Mouse (Mus musculus) hindbrain, embryonic 14.5 days (tissue): ENCODE results near the gene Disc1. TPM values are rescaled to one million over a fixed set of nuclear protein-coding genes. Genes with fewer than 3 reads are reported as not detected.

Experiments
- ATAC-seq: fragments of 200-750 bp; cut with Nextera tagmentation; 2 replicates; pipeline ENCODE4 v1.8.0; 2017; ENCODE audit warnings: moderate number of reproducible peaks, mild to moderate bottlenecking, moderate TSS enrichment, moderate library complexity; ENCODE audit not compliant: low FRiP score
- DNase-seq: peaks from one replicate; pipeline ENCODE4 v3.0.0-alpha.2; 2015; ENCODE audit warnings: low spot score
- H3K27ac ChIP-seq: fragments of 300-500 bp; sonication (generic); 2 replicates; pipeline ENCODE4 v1.5.1; 2014; ENCODE audit warnings: mild to moderate bottlenecking, moderate library complexity
- H3K27me3 ChIP-seq: fragments of 300-500 bp; sonication (generic); 2 replicates; pipeline ENCODE4 v1.6.1; 2014; ENCODE audit warnings: mild to moderate bottlenecking, low read length, mixed read lengths; ENCODE audit not compliant: control insufficient read depth, insufficient read depth
- H3K36me3 ChIP-seq: fragments of 300-500 bp; sonication (generic); replicated peaks from 2 replicates; pipeline ENCODE4 v1.6.1; 2014; ENCODE audit not compliant: control insufficient read depth, insufficient read depth
- H3K4me1 ChIP-seq: fragments of 300-500 bp; sonication (generic); replicated peaks from 2 replicates; pipeline ENCODE4 v1.6.1; 2014; ENCODE audit warnings: antibody characterized with exemption, low read length, mixed read lengths; ENCODE audit not compliant: control insufficient read depth, insufficient read depth
- H3K4me2 ChIP-seq: fragments of 300-500 bp; sonication (generic); replicated peaks from 2 replicates; pipeline ENCODE4 v1.6.1; 2014; ENCODE audit warnings: mild to moderate bottlenecking, moderate library complexity
- H3K4me3 ChIP-seq: fragments of 300-500 bp; sonication (generic); replicated peaks from 2 replicates; pipeline ENCODE4 v1.5.1; 2014; ENCODE audit warnings: mild to moderate bottlenecking, low read length
- H3K9ac ChIP-seq: fragments of 300-500 bp; sonication (generic); 2 replicates; pipeline ENCODE4 v1.6.1; 2014
- H3K9me3 ChIP-seq: fragments of 300-500 bp; sonication (generic); 2 replicates; pipeline ENCODE4 v1.6.1; 2016; ENCODE audit warnings: low read length; ENCODE audit not compliant: control insufficient read depth
- WGBS: fragments of 180-500 bp; shearing (Covaris S2); extraction: QIAGEN DNeasy Blood & Tissue Kit; methylation state at CpG from one replicate; pipeline ENCODE4 v1.1.7; 2014; 5-methylcytosine and 5-hydroxymethylcytosine counted together
- polyA plus RNA-seq: library from polyadenylated mRNA; unstranded; fragments of >200 nt; fragmentation: Nextera tagmentation; extraction: Ambion mirVana; gene quantifications from 2 replicates; pipeline ENCODE4 v1.2.1, GENCODE M21; 2014

Gene Disc1
- polyA plus RNA-seq, 1 experiment from 2014 or later, result 1.8 TPM

DNA sequence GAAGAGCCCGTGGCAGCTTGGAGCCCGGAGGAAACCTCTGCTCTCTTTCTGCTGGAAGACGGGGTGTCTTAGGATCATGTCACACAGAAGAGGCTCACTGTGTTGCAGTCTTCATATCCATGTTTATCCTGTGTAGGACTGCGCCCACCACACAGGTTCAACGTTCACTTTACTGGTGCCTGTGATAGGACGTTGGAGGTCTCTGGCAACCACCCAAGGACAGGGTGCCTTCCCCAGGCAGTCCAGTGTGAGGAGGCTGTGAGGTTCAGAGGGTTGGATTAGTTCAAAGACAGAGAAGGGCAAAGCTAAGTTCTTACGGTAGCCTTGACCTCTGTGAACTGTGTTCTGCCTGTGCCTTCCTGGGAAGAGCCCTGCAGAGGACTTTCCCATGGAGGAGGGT is 77.3 kb downstream of the Disc1 start:
- no peaks in the 10 kb centered on the region for H3K9me3 ChIP-seq
- H3K4me1 ChIP-seq, result 0 out of 2 replicates have a peak, but pooled peaks cover 13% of the 10 kb centered on the region
- H3K36me3 ChIP-seq, result no peaks in the 10 kb centered on the region
- no peak overlapping the region for H3K9ac ChIP-seq
- no peaks in the 10 kb centered on the region for H3K27me3 ChIP-seq
- DNase-seq, result no peak
- WGBS, result 82% methylated on average over 7 of the region's 7 CpGs
- no peak overlapping the region for H3K4me3 ChIP-seq
- H3K27ac ChIP-seq, result no peak overlapping the region
- H3K4me2 ChIP-seq, result no peak overlapping the region
- no peak for ATAC-seq

DNA sequence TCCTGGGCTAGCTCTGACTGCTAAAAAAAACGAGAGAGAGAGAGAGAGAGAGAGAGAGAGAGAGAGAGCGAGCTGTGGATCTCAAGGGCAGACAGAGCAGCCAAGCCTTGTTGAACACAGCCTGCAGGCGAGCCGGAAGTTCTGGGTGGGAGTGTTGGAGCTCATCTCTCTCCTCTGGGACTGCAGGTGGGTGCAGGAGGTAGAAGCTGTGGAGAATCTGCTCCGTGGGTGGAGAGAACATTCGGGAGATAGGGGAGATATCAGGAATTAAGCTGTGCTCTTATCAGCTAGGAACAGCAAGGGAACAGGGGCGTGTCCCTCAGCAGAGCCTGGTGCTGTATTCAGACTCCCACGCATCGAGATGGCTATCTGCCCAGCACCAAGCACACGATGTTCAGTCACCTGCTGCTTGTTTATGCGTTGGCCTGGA is 79.7 kb downstream of the Disc1 start:
- ATAC-seq (no peak), DNase-seq (no peak)
- H3K9ac ChIP-seq, result no peak overlapping the region
- no peaks in the 10 kb centered on the region for H3K36me3 ChIP-seq
- 0 out of 2 replicates have a peak, but pooled peaks cover 13% of the 10 kb centered on the region for H3K4me1 ChIP-seq
- H3K4me2 ChIP-seq, result no peak overlapping the region
- H3K4me3 ChIP-seq, result no peak overlapping the region
- 70% methylated on average over 11 of the region's 11 CpGs for WGBS
- H3K27ac ChIP-seq, result no peak overlapping the region
- H3K9me3 ChIP-seq, result no peaks in the 10 kb centered on the region
- H3K27me3 ChIP-seq, result no peaks in the 10 kb centered on the region

DNA sequence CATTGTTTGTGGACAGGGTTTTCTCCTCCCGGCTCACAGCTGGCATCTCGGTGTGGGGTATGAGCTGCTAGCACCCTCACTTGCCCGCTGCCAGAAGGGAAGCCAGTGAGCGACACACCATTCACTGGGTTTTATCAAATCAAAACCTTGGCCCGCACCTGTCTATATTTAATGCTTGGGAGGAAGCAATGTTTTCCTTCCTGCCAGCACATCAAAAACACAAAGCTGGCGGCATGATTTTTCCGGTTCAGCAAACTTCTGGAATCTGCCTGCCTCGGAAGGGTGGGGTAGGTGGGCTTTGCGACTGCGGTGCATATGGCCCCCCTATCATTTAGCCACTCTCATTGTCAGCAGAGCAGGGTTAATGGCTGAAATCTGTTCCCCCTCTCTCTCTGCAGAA is 80.9 kb downstream of the Disc1 start:
- WGBS, result 15% methylated on average over 10 of the region's 10 CpGs
- DNase-seq (no peak), ATAC-seq (no peak)
- peaks cover 22% of the 10 kb centered on the region for H3K4me1 ChIP-seq
- no peak overlapping the region for H3K9ac ChIP-seq
- H3K27me3 ChIP-seq, result no peaks in the 10 kb centered on the region
- H3K27ac ChIP-seq, result peak overlapping the region; percentile 27; the same call in 1 of the 2 replicates
- H3K4me2 ChIP-seq, result no peak overlapping the region
- H3K4me3 ChIP-seq, result no peak overlapping the region
- H3K36me3 ChIP-seq, result no peaks in the 10 kb centered on the region
- no peaks in the 10 kb centered on the region for H3K9me3 ChIP-seq

DNA sequence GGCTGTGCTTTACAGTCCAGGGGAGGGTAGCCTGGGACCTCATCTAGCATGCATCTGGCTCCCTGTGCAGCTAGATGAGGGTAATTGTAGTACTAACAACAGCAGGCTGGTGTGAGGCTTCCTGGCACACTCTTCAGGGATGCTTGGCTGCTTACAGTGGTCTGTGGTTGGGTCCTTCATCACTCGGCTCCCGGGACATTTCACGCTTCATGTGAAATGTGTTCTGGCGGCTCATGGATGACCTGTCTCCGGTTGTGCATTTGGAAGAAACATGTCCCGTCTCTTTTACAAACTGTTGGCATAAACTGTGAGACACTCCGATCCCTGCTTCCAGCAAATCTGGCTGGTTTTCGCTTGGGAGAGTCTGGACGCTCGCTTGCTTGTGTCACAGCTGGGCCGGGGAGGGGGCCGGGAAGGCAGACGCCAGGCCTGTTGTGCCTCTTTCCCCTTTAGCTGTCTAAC is 85.7 kb downstream of the Disc1 start:
- ATAC-seq (peak; percentile 80), DNase-seq (peak; percentile 45)
- 40% methylated on average over 13 of the region's 13 CpGs for WGBS
- no peaks in the 10 kb centered on the region for H3K36me3 ChIP-seq
- no peaks in the 10 kb centered on the region for H3K9me3 ChIP-seq
- H3K9ac ChIP-seq, result no peak overlapping the region
- no peak overlapping the region for H3K4me2 ChIP-seq
- peak overlapping the region; percentile 56; the same call in 1 of the 2 replicates for H3K27ac ChIP-seq
- H3K4me3 ChIP-seq, result no peak overlapping the region
- peaks cover 29% of the 10 kb centered on the region for H3K4me1 ChIP-seq
- H3K27me3 ChIP-seq, result no peaks in the 10 kb centered on the region

DNA sequence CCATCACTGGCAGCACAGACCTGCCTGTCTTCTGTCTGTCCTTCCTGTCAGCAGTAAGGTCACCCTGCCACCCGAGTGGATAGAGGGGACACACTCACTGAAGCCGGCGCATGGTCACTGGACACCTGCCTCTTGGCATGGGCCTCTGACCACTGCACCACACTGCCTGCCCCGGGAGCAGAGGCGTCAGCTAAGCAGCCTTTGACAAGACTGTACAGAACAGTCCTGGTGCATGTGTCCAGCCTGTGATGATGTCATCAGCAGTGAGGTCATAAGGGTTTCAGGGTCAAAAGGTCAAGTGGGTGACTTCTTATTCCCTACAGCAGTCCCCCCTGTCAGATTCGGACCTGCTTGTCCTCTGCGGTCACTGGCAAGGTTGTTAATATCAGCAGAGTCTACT is 87.0 kb downstream of the Disc1 start:
- Histone ChIP-seq H3K27ac (no peak overlapping the region), H3K27me3 (no peaks in the 10 kb centered on the region), H3K36me3 (no peaks in the 10 kb centered on the region), H3K4me2 (no peak overlapping the region), H3K9ac (no peak overlapping the region), H3K4me3 (no peak overlapping the region), H3K9me3 (no peaks in the 10 kb centered on the region), H3K4me1 (peaks cover 18% of the 10 kb centered on the region)
- DNase-seq (no peak), ATAC-seq (no peak)
- WGBS, result 88% methylated on average over 7 of the region's 7 CpGs

GRCm38 (mm10) chr8:125156863-125157640 is 103.1 kb downstream of the Disc1 start:
- H3K4me2 ChIP-seq, result no peak overlapping the region
- WGBS, result 54% methylated on average over 20 of the region's 20 CpGs
- ATAC-seq (peak; percentile 68), DNase-seq (peak; percentile 47)
- H3K9me3 ChIP-seq, result no peaks in the 10 kb centered on the region
- no peak overlapping the region for H3K9ac ChIP-seq
- H3K4me1 ChIP-seq, result peaks cover 9% of the 10 kb centered on the region; the same call in 1 of the 2 replicates
- H3K36me3 ChIP-seq, result no peaks in the 10 kb centered on the region
- no peaks in the 10 kb centered on the region for H3K27me3 ChIP-seq
- H3K27ac ChIP-seq, result no peak overlapping the region
- no peak overlapping the region for H3K4me3 ChIP-seq

GRCm38 (mm10) chr8:125157641-125158005 is 103.6 kb downstream of the Disc1 start:
- no peak for ATAC-seq
- no peak overlapping the region for H3K9ac ChIP-seq
- no peak overlapping the region for H3K27ac ChIP-seq
- H3K4me3 ChIP-seq, result no peak overlapping the region
- DNase-seq, result no peak
- no peak overlapping the region for H3K4me2 ChIP-seq
- WGBS, result 76% methylated on average over 5 of the region's 5 CpGs
- H3K36me3 ChIP-seq, result no peaks in the 10 kb centered on the region
- no peaks in the 10 kb centered on the region for H3K9me3 ChIP-seq
- H3K27me3 ChIP-seq, result no peaks in the 10 kb centered on the region
- H3K4me1 ChIP-seq, result peaks cover 9% of the 10 kb centered on the region; the same call in 1 of the 2 replicates

DNA sequence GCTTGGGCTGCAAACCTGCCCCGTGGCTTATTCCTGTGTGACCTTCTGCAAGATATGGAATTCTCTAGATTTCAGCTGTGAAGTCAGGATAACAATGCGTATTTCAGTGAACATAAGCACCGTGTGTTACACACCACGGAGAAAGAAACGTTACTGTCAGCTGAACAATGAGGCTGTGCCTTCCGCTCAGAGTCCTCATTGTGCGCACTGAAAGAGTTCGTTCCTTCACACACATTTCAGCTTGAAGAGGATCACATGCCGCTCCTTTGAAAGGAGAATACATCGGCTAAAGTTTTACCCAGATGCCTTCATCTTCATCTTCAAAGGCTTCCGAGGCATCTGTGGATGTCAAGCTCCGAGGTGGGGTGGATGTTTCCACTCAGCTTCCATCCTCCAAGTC is 105.4 kb downstream of the Disc1 start:
- Histone ChIP-seq H3K9ac (no peak overlapping the region), H3K27ac (no peak overlapping the region), H3K4me3 (no peak overlapping the region), H3K9me3 (no peaks in the 10 kb centered on the region), H3K4me2 (no peak overlapping the region), H3K36me3 (no peaks in the 10 kb centered on the region), H3K4me1 (peaks cover 12% of the 10 kb centered on the region; the same call in 1 of the 2 replicates), H3K27me3 (no peaks in the 10 kb centered on the region)
- WGBS, result 16% methylated on average over 12 of the region's 12 CpGs
- DNase-seq, result no peak
- no peak for ATAC-seq

DNA sequence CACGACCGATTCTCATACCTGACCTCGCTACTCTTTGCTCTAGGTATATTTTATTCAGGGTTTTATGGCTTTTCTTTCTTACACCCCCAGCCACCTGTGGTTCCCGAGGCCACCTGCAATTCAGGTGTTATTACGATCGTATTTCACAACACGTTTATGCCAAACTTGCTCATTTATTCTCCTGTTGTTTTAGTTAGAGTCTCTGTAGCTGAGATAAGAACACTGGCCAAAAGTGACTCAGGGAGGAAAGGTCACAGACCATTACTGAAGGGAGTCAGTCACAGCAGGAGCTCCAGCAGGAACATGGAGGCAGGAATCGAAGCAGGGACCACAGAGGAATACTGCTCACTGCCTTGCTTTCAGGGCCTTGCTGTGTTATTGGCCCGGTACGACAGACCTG is 109.5 kb downstream of the Disc1 start:
- Histone ChIP-seq H3K9ac (no peak overlapping the region), H3K36me3 (no peaks in the 10 kb centered on the region), H3K27ac (no peak overlapping the region), H3K4me2 (no peak overlapping the region), H3K4me1 (0 out of 2 replicates have a peak, but pooled peaks cover 3% of the 10 kb centered on the region), H3K4me3 (no peak overlapping the region), H3K27me3 (0 out of 2 replicates have a peak, but pooled peaks cover 6% of the 10 kb centered on the region), H3K9me3 (no peaks in the 10 kb centered on the region)
- no peak for DNase-seq
- no peak for ATAC-seq
- WGBS, result 86% methylated on average over 10 of the region's 10 CpGs
